Mouse (Mus musculus): ENCODE results near the gene Tcam1.

The Tcam1 gene

DNA sequence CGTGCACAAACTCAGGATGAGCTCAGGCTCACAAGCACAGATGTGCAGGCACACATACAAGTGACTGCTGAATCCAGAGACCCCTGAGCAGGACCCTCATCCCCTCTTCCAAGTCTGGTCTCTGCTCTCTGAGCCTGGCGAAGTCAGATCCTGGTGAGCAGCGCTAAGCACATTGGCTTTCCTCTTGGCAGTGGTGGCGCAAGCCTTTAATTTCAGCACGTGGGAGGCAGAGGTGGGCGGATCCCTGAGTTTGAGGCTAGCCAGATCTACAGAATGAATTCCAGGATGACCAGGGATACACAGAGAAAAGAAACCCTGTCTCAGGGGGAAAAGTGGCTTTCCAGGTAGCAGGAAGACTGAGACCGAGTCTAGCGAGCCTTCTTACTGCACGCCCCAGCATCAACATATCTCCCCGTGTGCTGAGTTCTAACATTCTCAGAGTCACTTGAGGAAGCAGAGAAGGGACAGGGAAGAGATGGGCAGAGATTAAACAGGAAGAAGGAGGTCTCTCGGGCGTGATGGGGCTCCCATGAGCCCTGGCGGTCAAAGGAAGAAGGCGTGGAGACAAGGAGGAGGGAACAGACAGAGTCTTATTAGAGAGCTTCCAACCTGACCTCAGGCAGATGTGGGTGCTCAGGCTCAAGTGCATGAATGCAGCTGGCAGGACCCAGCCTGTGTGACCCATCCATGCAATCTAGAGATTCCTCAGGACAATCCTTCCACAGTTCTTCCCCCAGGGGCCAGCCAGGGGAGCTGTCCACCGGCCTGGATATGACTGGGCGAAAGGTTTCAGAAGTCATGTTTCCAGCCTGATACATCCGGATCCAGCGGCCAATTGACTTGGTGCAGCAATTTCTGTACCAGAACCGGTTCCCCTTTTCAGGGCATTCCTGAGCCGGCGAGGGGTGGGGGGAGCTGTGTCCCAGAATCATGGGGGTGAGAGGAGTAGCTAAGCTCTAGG, 42.2 kb downstream of the Tcam1 start:
- DNase-seq (ENCODE audit: low read depth, low spot score): peak; percentile 21

GRCm38 (mm10) chr11:106324858-106325257, 48.4 kb downstream of the Tcam1 start:
- DNase-seq (ENCODE audit: low read depth, low spot score): no peak

GRCm38 (mm10) chr11:106325566-106326206, 49.2 kb downstream of the Tcam1 start:
- DNase-seq (ENCODE audit: low read depth, low spot score): peak; percentile 67

GRCm38 (mm10) chr11:106326475-106326874, 50.0 kb downstream of the Tcam1 start:
- no peak for DNase-seq (ENCODE audit: low read depth, low spot score)

GRCm38 (mm10) chr11:106328521-106328920, 52.0 kb downstream of the Tcam1 start:
- no peak for DNase-seq (ENCODE audit: low read depth, low spot score)

DNA sequence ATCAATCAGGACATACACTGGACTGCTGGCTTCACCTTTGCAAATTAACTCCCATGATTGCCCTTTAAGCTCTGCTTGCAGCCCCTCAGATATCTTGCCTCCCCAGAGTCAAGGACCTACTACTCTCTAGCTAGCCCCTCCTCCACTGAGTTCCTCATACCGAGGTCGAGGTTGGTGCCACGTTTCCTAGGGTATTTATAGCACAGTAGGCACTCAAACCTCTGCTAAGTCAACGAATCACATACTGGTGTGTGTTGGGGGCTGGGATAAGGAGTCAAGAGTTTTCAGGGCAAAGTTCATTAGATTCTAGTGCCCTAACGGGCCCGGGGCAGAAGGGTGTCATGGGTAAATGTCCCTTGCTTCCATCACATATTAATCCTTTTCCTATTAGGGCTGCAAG, 52.7 kb downstream of the Tcam1 start:
- DNase-seq (ENCODE audit: low read depth, low spot score): no peak

GRCm38 (mm10) chr11:106329682-106330081, 53.2 kb downstream of the Tcam1 start:
- peak; percentile 65 for DNase-seq (ENCODE audit: low read depth, low spot score)

GRCm38 (mm10) chr11:106332458-106332857, 56.0 kb downstream of the Tcam1 start:
- DNase-seq (ENCODE audit: low read depth, low spot score): no peak

GRCm38 (mm10) chr11:106334066-106334465, 57.6 kb downstream of the Tcam1 start:
- no peak for DNase-seq (ENCODE audit: low read depth, low spot score)

- no peak for DNase-seq (ENCODE audit: low read depth, low spot score)
Observed at GRCm38 (mm10) chr11:106338029-106338428, 61.6 kb downstream of the Tcam1 start.

Data from 3T3-L1 (cell line).